Mouse (Mus musculus): Measurements from ENCODE around the gene Hmgb3.
A peak's percentile ranks its signal among the peaks of the same experiment; 100 is the strongest.
"Not testable (repeated sequence)": the region's sequence is repeated elsewhere in the genome, so short reads cannot be mapped to it uniquely, and the experiment has no call there.

Gene Hmgb3

DNA sequence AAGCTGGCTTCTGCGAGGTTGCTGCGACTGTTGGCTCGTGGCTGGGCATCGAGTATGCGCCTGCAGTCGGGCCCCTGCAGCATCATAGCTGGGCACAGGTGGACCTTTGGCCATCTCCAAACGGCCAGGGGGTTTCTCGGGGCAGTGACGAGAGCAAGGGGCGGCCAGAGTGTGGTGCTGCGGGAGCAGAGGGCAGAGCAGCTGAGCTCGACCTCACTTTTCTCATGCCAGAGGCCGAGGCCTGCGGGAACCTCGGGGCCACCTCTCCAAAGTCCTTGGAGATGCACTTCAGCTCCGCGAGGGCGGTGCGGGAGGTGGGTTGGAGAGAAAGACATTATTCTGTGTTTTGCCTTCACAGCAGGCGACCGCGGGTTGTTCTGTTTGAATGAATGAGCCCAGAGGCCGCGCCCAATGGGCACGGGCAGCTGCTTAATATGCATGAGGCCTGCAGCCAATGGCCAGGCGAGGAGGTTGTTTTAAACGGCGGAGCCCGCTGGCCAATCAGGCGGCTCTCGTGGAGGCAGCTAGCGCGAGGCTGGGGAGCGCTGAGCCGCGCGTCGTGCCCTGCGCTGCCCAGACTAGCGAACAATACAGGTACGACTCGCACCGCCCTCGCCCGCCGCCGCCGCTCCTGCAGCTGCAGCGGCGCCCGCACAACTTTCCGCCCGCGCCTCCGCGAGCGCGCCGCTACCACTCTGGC, at the start of gene Hmgb3:
Gene Hmgb3 (plus strand): TSS at position 504 of the 700 bp plus-strand sequence.
- peak; percentile 65 to 76 for DNase-seq (ENCODE audit: low spot score in 2 of 2)

DNA sequence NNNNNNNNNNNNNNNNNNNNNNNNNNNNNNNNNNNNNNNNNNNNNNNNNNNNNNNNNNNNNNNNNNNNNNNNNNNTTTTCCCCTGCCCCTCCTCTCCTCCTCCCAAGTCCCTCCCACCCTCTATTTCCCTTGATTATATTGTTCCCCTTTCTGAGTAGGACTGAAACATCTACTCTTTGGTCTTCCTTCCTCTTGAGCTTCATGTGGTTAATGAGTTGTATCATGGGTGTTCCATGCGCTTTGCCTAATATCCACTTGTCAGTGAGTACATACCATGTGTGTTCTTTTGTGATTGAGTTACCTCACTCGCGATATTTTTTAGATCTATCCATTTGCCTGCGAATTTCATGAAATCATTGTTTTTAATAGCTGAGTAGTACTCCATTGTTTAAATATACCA, 49.1 kb upstream of the Hmgb3 start:
- not testable (repeated sequence) for DNase-seq (ENCODE audit: low spot score in 2 of 2)

DNA sequence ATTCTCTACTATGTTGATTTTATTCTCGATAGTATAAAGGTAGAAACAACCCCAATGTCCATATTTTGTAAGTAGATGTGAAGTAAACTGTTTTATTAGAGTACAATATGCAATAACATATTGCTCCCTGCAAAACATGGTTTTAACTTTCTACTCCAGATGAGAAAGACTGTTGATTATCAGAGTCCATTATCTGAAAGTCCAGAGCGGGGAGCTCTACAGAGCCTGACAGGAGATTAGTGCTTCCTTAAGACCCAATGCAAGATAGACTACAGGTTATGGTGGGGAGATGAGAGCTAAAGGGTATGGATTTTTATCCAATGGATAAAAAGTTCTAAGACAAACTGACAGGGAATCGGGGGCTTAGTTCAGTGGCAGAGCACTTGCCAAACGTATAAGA, 36.5 kb upstream of the Hmgb3 start:
- no peak for DNase-seq (ENCODE audit: low spot score in 2 of 2)

DNA sequence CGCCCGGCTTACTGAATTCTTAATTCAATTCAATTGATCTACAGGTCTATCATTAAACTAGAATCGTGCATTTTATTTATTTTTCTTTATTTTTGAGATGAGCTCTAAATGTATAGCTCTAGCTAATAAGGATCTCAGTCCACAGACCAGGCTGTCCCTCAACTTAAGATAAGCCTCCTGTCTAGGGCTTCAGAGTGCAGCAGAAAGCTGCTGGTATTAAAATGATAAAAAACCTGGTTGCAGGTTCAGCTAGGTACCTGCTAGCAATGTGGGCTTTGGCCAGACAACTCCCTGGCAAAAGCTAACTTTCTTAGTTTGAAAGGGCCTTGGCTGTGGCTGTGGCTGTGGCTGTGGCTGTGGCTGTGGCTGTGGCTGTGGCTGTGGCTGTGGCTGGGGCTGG, 32.8 kb upstream of the Hmgb3 start:
- DNase-seq (ENCODE audit: low spot score in 2 of 2): no peak

DNA sequence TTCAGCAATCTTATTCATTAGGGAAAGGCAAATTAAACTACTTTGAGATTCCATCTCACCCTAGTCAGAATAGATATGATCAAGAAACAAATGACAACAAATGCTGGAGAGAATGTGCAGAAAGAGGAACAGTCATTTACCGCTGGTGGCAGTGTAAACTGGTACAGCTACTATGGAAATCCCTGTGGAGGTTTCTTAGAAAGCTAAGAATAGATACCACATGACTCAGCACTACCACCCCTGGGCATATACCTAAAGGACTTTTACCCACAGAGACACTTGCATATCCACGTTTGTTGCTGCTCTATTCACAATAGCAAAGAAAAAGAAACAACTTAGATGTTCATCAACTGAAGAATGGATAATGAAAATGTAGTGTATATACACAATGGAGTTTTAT, 31.4 kb upstream of the Hmgb3 start:
- no peak for DNase-seq (ENCODE audit: low spot score in 2 of 2)

DNA sequence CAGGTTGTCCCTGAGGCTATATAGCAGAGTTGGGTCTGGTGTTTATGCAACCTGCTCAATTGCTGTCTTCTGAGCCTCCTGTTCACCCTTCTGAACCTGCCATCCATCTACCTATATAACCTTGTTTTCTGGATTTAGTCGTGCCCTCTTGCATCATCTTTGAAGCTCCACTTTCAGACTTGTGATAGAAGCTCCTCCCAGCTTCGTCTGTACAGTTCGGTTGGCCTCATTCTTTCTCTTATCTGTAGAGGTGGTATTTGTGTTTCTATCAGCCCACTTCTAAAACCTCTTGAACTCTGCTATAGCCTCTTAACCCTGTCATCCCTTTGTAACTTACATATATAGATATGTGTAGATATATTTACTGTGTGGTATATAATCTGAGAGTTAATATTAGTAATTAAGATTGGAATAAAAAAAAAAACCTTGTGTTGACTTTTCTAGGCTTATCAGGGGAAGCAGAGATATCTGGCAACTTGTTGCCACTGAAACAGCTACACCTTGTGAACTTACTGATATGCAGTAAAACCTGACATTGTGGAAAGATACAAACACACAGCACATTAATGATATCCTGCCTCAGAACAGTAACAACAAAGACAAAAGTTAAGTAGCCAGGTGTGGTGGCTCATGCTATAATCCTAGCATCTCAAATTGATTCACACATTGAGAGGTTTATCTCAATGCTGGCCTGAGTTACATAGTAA, 30.0 kb upstream of the Hmgb3 start:
- no peak for DNase-seq (ENCODE audit: low spot score in 2 of 2)

DNA sequence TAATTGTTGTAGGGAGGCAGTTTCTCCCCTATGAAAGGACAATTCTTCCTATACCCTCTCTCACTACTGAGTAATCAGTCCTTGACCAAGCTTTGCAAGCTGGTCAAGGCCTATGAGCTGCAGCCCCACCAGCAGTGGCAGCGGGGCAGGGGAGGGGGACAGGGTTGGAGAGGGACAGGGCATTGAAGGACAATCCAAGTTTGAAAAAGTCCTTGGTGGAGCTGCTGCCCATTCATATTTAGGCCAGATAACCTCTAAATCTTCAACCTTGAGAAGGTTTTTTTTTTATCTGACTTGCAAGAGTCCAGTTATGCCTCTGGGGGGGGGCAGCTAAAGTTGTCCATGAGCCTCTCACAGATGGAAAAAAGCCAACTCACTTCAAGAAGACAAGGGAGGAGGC, 28.3 kb upstream of the Hmgb3 start:
- DNase-seq (ENCODE audit: low spot score in 2 of 2): no peak

DNA sequence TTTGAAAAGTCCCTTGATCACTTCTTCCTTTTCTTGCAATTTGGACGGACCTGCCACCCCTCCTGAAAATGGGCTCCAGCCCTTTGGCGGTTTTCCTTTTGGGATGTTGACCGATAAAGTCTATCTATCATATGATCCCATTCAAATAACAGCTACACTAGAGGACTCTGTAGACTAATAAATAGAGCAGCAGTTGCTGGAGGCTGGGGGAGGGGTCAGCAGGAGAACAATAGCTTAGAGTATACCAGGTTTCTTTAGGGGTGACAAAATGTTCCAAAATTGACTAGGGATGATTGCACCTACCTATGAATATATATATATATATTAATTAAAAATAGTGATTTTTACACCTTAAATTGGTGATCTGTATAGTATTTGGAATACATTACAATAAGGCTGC, 27.6 kb upstream of the Hmgb3 start:
- no peak for DNase-seq (ENCODE audit: low spot score in 2 of 2)

DNA sequence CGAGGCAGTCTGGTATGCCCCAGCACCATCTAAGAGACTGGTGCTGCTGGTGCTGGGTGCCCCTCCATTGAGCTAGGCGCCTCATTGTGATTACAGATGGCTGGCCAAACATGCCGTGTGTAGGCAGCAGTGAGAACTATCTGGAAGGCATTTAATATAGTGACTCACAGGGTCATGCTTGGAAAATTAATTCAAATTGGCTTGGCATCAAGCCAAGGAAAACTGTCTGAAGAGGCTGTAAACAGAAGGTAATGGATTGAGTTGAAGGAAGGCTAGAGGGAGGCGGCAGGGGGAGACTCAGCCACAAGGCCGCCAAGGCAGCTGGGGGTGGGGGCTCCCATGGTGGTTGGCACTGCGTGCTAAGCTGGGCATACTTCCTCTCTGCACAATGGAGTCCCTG, 27.1 kb upstream of the Hmgb3 start:
- DNase-seq (ENCODE audit: low spot score in 2 of 2): no peak

DNA sequence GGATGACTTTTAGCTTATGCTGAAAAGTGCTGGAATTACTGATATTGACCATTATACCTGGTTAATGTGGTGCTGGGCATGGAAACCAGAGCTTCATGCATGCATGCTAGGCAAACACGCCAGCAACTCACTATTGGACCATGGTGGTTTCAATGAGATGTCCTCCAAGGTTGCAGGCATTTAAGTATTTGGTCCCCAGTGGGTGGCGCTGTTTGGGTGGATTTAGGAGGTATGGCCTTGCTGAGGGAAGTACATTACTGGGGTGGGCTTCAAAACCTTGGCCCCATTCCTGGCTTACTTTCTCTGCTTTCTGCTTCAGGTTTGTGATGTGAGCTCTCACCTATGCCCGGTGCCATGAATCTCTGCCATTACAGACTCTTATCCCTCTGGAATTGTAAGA, 23.1 kb upstream of the Hmgb3 start:
- DNase-seq (ENCODE audit: low spot score in 2 of 2): no peak

DNA sequence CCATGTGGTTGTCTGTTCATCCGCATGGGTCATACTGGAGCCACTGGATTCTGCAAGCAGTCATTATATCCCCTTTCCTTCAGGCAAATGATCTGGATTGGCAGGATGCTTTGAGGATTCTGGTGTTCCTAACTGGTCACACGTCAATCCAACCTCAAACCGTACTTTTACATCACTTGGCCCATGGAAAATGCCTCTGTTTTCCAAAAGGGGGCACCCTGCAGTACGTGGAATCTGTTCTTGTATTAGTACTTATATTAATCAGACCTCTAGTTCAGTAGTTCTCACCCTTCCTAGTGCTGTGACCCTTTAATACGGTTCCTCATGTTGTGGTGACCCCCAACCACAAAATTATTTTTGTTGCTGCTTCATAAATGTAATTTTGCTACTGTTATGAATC, 21.6 kb upstream of the Hmgb3 start:
- DNase-seq (ENCODE audit: low spot score in 2 of 2): no peak

DNA sequence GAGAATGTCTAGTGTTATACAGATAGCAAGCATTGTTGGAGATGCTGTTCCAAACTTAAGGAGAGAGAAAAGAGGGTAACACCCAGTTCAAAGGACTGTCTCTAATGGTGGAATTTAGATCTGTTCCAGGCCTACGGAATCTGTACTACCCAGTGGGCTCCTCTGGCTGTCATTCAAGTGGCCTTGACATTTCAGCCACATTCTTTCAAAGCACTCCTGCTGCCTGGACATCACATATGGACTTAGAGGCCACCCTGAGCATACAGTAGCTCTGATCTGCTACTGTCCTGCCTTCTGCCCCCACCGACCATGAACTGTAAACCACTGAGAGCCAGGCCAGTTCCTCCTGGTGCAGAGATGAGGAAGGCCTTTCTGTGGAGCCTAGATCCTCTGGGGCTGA, 17.9 kb upstream of the Hmgb3 start:
- DNase-seq (ENCODE audit: low spot score in 2 of 2): no peak

DNA sequence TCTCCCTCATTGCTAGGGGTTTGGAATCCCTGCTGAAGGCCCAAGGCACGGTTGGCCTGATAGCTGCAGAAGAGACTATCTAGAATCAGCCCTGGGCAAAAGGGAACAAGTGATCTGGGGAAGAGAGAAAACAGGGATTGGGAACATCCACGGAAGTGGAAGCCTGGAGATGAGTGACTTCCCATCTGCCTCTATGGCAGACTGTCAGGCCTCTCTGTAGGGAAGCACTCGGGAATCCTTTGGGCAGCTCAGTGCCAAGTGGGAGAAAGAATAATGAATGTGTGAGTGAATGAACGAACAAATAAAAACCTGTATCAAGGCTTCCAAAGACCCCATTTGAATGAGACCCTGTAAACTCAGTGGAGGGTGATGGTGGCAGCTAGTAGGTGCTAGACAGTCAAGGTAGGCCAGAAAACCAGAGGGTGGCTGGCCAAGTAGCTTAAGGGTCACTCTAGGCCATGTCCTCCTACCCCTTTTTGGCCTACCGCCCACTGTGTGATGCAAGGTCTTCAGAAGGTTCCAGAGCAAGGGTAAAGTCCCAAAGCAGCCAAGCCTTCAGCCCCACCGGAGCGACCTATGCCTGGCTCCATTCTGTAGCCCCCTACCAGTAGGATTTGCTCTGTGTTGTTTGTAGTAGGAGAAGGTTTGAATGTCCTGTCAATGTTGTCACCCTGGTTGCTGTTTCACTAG, 14.8 kb upstream of the Hmgb3 start:
- DNase-seq (ENCODE audit: low spot score in 2 of 2): no peak

DNA sequence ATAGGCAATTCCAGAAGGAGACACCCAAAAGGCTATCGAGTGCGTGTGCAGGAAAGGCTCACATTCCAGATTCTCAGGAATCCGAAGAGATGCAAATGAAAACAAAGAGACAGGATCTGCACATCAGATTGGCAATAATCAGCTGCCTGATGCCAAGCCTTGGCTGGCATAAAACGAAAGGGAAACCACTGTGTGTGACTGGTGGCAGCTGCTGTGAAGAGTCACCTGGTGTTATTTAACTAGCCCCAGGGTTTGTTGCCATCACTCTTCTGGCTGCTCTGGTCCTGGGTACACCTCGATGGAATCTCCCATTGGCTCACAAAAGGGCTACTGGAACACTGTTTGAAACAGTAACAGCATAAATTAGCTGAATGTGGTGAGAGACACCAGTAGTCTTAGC, 11.0 kb upstream of the Hmgb3 start:
- DNase-seq (ENCODE audit: low spot score in 2 of 2): no peak

DNA sequence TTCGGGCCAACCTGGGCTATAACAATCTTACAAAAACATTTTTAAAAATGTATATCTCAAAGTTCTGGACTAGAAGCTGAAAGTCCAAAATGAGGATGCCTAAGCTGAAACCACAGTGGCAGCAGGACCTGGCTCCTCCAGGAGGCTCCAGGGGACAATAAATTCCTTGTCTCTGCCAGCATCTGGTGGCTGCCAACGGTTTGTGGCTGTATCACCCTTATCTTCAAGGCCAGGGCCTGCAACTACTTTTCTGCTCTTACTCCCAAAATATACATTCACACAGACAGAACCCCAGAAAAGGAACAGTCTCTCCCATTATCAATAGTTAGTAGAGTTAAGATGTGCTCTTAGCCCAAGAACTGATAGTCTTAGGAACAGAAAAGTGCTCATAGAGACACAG, 10.6 kb upstream of the Hmgb3 start:
- no peak for DNase-seq (ENCODE audit: low spot score in 2 of 2)

DNA sequence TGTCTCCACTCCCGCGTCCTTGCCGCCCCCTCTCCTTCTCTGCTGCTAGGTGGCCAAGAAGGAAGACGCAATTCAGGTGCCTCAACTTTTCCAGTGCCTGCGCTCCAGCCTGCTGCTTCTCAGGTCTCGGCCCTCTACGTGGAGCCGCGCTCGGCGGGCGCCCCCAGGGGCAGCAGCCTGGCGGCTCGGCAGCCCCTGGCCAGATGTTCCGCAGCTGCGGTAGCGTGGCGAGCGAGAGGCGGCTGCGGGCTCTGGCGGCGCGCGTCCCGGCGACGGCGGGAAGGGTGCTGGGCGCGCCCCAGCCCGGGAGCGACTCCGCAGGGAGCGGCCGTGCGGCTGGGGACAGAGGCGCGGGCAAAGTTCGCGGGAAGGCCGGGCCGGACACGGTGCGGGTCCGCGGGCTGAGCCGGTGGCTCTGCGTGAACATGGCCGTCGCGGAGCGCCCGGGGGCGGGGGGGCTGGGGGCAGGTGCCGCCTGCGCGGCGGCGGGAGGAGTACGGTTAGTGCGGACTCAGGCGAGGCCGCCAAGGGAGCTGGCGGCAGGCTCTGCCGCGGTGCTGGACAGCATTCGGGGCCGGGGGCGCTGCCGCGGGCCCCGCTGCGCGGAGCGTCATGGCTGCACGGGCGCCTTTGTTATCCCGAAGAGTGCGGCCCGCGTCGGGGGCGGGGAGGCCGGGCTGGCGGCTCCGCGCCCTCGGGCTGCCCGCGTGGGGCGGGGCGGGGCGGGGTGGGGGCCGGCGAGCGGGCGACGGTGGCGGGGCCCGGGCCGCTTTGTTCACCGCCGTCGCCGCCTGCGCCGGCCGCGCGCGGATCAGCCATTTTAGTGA, 610 bp downstream of the Hmgb3 start:
- DNase-seq (ENCODE audit: low spot score in 2 of 2): peak in 1 of 2 experiments; percentile 0

DNA sequence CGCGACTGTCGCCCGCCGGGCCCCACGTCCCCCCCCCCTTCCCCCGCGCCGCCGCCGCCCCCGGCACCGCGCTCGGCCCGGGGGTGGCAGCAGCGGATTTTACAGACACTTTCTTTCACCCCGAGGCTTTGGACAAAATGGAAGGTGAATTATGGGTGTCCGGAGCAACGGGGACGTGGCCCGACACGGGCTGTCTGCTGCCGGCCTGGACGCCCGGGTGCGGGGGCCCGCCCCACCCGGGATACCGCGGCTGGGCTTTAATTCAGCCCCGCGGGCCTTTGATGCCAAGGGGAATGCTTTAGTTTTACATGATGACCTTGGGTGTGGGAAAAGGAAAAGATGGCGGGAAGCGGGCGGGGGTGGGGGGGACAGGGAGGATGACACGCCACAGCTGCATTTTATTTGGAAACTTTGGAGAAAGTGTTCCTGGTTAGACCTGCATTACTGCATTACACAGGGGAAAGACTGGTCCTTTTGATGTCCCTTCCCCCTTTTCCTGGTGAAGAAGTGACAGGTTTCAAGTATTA, 1.3 kb downstream of the Hmgb3 start:
- DNase-seq (ENCODE audit: low spot score in 2 of 2): no peak

DNA sequence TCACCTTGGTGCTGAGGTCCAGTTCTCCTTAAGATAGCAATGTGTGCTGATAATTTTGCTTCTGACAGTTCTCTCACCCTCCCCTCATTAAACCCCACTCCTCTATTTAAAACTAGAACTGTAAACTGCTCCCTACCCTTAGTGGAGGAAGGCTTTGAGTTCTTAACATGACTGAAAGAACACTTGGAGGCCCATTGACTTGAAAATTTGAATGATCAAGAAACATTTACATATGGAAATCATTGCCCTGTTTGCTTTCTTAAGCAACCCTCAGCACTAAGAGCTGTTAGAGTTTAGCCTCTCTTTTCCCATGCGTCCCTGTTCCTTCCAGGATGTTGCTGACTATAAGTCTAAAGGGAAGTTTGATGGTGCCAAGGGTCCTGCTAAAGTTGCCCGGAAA, 3.6 kb downstream of the Hmgb3 start:
- no peak for DNase-seq (ENCODE audit: low spot score in 2 of 2)

DNA sequence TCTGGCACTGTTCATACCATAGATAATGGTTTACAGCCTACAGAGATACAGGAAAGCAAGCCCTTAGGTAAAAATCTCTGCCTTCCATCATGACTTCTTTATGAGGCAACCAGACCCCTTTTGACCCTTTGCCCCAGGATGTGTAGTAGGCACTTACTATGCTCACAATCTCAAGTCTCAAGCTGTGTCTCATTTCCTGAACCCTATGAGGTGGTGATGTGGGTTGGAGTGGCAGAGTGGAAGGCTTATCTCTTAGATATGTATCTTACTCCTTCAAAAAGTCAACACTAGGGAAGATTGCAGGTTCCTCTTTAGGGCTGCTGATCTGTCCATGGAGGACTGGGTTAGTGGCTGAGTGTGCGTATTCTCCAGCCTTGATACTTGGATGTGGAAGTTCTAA, 5.1 kb downstream of the Hmgb3 start:
- no peak for DNase-seq (ENCODE audit: low spot score in 2 of 2)

DNA sequence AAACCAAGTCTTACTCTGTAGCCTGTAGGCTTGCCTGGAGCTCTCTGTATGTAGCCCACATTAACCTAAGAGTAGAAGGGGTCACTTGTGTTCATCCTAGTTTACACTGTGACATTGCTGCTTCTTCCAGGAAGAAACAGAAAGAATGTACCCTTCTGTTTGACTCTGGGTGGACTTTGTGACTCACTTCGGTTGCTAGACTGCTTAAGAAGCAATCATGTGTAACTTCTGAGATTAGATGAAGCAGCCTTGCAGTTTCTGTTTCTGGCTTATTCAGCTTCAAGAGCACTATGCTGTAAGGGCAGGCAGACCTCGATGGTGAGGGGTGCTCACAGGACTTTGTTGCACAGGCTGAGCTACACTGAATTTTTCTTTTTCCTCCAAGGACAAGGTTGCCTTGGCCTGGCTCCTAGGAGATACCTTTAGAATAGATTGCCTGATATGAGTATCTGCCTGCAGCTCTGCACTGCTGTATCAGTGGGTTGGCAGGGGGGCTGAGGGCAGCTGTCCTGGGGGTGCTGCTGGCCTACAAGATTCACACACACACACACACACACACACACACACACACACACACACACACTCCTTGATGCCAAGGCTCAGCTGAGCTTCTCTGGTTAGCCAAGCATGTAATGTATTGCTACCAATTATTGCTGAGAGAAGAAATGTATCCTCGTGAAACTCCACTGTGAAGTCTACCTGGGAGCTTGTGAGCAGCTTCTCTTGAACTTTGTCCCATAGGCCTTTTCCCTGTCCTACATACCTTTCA, 17.6 kb downstream of the Hmgb3 start:
- no peak for DNase-seq (ENCODE audit: low spot score in 2 of 2)

DNA sequence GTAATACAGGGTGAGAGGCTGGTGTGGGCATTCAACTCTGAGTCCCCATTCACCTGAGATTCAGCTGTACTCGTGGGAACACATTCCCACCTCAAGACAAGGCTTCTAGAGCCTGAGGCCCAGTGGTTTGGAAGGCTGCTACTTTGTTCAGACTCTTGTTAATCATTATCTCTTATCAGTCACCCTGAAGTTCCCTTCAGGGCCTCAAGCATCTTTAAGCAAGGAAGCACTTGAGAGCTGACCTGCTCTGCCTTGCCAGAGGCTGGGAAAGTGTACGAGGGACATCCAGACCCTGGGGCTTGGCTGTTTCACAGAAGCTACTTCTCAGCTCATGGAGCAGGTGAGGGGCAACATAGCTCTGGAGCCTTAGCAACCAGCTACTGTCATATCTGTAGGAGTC, 19.8 kb downstream of the Hmgb3 start:
- no peak for DNase-seq (ENCODE audit: low spot score in 2 of 2)

Data from natural killer cell, adult 2 months (primary cell).